Mouse (Mus musculus) MEL (cell line): Measurements from ENCODE around the gene Morc2a. TPM values are rescaled to one million over a fixed set of nuclear protein-coding genes. Genes with fewer than 3 reads are reported as not detected.
A peak's percentile ranks its signal among the peaks of the same experiment; 100 is the strongest.

Experiments used
- DNase-seq: peaks from one replicate; pipeline ENCODE4 v3.0.0; 2011; ENCODE audit warnings: low read depth, low spot score
- H3K27ac ChIP-seq: 2 replicates; pipeline ENCODE4 v1.5.1; 2012; ENCODE audit warnings: low read depth, mild to moderate bottlenecking, control low read depth, low read length, moderate library complexity; ENCODE audit not compliant: control insufficient read depth
- H3K27me3 ChIP-seq, 2 experiments: fragments of 150-350 bp in 1 of 2; sonication (generic) in 1 of 2; 2 replicates each; pipeline ENCODE4 v1.6.1; 2012; ENCODE audit warnings: low read length in 2 of 2, mild to moderate bottlenecking in 2 of 2, improper control_type of control experiment in 1 of 2, moderate library complexity in 1 of 2; ENCODE audit not compliant: insufficient read depth in 2 of 2, control insufficient read depth in 1 of 2
- H3K36me3 ChIP-seq, 2 experiments: 2 replicates each; pipeline ENCODE4 v1.6.1; 2012 to 2014; ENCODE audit warnings: low read length in 2 of 2, improper control_type of control experiment in 1 of 2, inconsistent platforms in 1 of 2, mild to moderate bottlenecking in 1 of 2; ENCODE audit not compliant: insufficient read depth in 2 of 2, control insufficient read depth in 1 of 2
- H3K4me1 ChIP-seq, 2 experiments: fragments of 150-350 bp in 1 of 2; sonication (generic) in 1 of 2; 2 replicates each; pipeline ENCODE4 v1.6.1; 2012; ENCODE audit warnings: low read length in 2 of 2, improper control_type of control experiment in 1 of 2, mild to moderate bottlenecking in 1 of 2; ENCODE audit not compliant: insufficient read depth in 2 of 2, control insufficient read depth in 1 of 2
- H3K4me3 ChIP-seq, 2 experiments: fragments of 150-350 bp in 1 of 2; sonication (generic) in 1 of 2; 2 replicates each; pipeline ENCODE4 v1.5.1; 2012; ENCODE audit warnings: low read depth in 2 of 2, low read length in 2 of 2, mild to moderate bottlenecking in 2 of 2, moderate library complexity in 2 of 2, control low read depth in 1 of 2, improper control_type of control experiment in 1 of 2; ENCODE audit not compliant: control insufficient read depth in 1 of 2, insufficient read depth in 1 of 2
- H3K79me2 ChIP-seq: 2 replicates; pipeline ENCODE4 v1.6.1; 2012; ENCODE audit warnings: mild to moderate bottlenecking, low read length, moderate library complexity; ENCODE audit not compliant: control insufficient read depth, poor library complexity, insufficient read depth
- H3K9ac ChIP-seq: 2 replicates; pipeline ENCODE4 v1.6.1; 2012; ENCODE audit warnings: low read depth, mild to moderate bottlenecking, control low read depth, low read length, moderate library complexity; ENCODE audit not compliant: control insufficient read depth, poor library complexity, severe bottlenecking
- H3K9me3 ChIP-seq: fragments of 150-350 bp; sonication (generic); replicated peaks from 2 replicates; pipeline ENCODE4 v1.6.1; 2012; ENCODE audit warnings: mild to moderate bottlenecking, low read length, improper control_type of control experiment, moderate library complexity; ENCODE audit not compliant: insufficient read depth
- CTCF ChIP-seq, 3 experiments: IDR thresholded peaks in 2 of 3; conservative IDR thresholded peaks in 1 of 3; 2 replicates each; pipeline ENCODE4 v1.5.1; 2011 to 2012; ENCODE audit warnings: low read length in 3 of 3, low read depth in 2 of 3, mild to moderate bottlenecking in 2 of 3, improper control_type of control experiment in 1 of 3, inconsistent platforms in 1 of 3, mixed read lengths in 1 of 3, moderate library complexity in 1 of 3; ENCODE audit not compliant: control insufficient read depth in 1 of 3, insufficient read depth in 1 of 3, poor library complexity in 1 of 3, severe bottlenecking in 1 of 3
- E2F4 ChIP-seq: IDR thresholded peaks from 2 replicates; pipeline ENCODE4 v1.6.1; 2011; ENCODE audit warnings: low read depth, low read length, improper control_type of control experiment, borderline replicate concordance
- ELF1 ChIP-seq: IDR thresholded peaks from 2 replicates; pipeline ENCODE4 v1.6.1; 2014; ENCODE audit warnings: low read depth, mild to moderate bottlenecking, inconsistent platforms, low read length, improper control_type of control experiment, moderate library complexity
- GATA1 ChIP-seq: IDR thresholded peaks from 2 replicates; pipeline ENCODE4 v1.6.1; 2011; ENCODE audit warnings: low read depth, low read length, improper control_type of control experiment
- HCFC1 ChIP-seq: IDR thresholded peaks from 2 replicates; pipeline ENCODE4 v1.6.1; 2012; ENCODE audit warnings: low read depth, mild to moderate bottlenecking, inconsistent platforms, low read length, improper control_type of control experiment, moderate library complexity
- KAT2A ChIP-seq: conservative IDR thresholded peaks from 2 replicates; pipeline ENCODE4 v1.6.1; 2012; ENCODE audit warnings: low read depth, low read length, improper control_type of control experiment, inconsistent platforms
- MAX ChIP-seq: IDR thresholded peaks from 2 replicates; pipeline ENCODE4 v1.6.1; 2011; ENCODE audit warnings: low read length, improper control_type of control experiment
- MAZ ChIP-seq: IDR thresholded peaks from 2 replicates; pipeline ENCODE4 v1.6.1; 2012; ENCODE audit warnings: low read depth, mild to moderate bottlenecking, inconsistent platforms, low read length, improper control_type of control experiment
- MEF2A ChIP-seq: IDR thresholded peaks from 2 replicates; pipeline ENCODE4 v1.6.1; 2014; ENCODE audit warnings: low read depth, mild to moderate bottlenecking, inconsistent platforms, low read length, improper control_type of control experiment; ENCODE audit not compliant: poor library complexity, insufficient replicate concordance, severe bottlenecking; ENCODE audit errors: extremely low read depth
- MYB ChIP-seq: IDR thresholded peaks from 2 replicates; pipeline ENCODE4 v1.6.1; 2011; ENCODE audit warnings: mild to moderate bottlenecking, low read depth, low read length, improper control_type of control experiment
- MYC ChIP-seq: IDR thresholded peaks from 2 replicates; pipeline ENCODE4 v1.6.1; 2011; ENCODE audit warnings: low read depth, mild to moderate bottlenecking, low read length, improper control_type of control experiment, moderate library complexity
- NELFE ChIP-seq: IDR thresholded peaks from 2 replicates; pipeline ENCODE4 v1.6.1; 2011; ENCODE audit warnings: low read depth, low read length, improper control_type of control experiment
- NRF1 ChIP-seq: IDR thresholded peaks from 2 replicates; pipeline ENCODE4 v1.6.1; 2014; ENCODE audit warnings: low read depth, mild to moderate bottlenecking, inconsistent platforms, low read length, improper control_type of control experiment, moderate library complexity; ENCODE audit not compliant: poor library complexity, insufficient read depth, severe bottlenecking
- POLR2A ChIP-seq, 2 experiments: IDR thresholded peaks; 2 replicates each; pipeline ENCODE4 v1.6.1; 2011 to 2012; ENCODE audit warnings: low read length in 2 of 2, mild to moderate bottlenecking in 2 of 2, control low read depth in 1 of 2, improper control_type of control experiment in 1 of 2, low read depth in 1 of 2, moderate library complexity in 1 of 2; ENCODE audit not compliant: control insufficient read depth in 1 of 2, insufficient read depth in 1 of 2, poor library complexity in 1 of 2
- POLR2AphosphoS5 ChIP-seq: IDR thresholded peaks from 2 replicates; pipeline ENCODE4 v1.6.1; 2012; ENCODE audit warnings: low read depth, borderline replicate concordance, mild to moderate bottlenecking, inconsistent platforms, low read length, moderate library complexity, mixed read lengths
- RCOR1 ChIP-seq: IDR thresholded peaks from 2 replicates; pipeline ENCODE4 v1.6.1; 2012; ENCODE audit warnings: low read depth, mild to moderate bottlenecking, inconsistent platforms, low read length, improper control_type of control experiment
- SIN3A ChIP-seq: IDR thresholded peaks from 2 replicates; pipeline ENCODE4 v1.6.1; 2012; ENCODE audit warnings: low read length, improper control_type of control experiment, inconsistent platforms
- SMC3 ChIP-seq: IDR thresholded peaks from 2 replicates; pipeline ENCODE4 v1.6.1; 2011; ENCODE audit warnings: low read depth, low read length, improper control_type of control experiment
- TBP ChIP-seq: IDR thresholded peaks from 2 replicates; pipeline ENCODE4 v1.8.0; 2011; ENCODE audit warnings: low read depth, low read length, improper control_type of control experiment
- UBTF ChIP-seq: IDR thresholded peaks from 2 replicates; pipeline ENCODE4 v1.6.1; 2012; ENCODE audit warnings: low read depth, mild to moderate bottlenecking, inconsistent platforms, low read length, improper control_type of control experiment, moderate library complexity, borderline replicate concordance; ENCODE audit not compliant: insufficient read depth
- USF1 ChIP-seq: IDR thresholded peaks from 2 replicates; pipeline ENCODE4 v1.6.1; 2014; ENCODE audit warnings: low read depth, mild to moderate bottlenecking, inconsistent platforms, low read length, improper control_type of control experiment, moderate library complexity
- USF2 ChIP-seq, 2 experiments: IDR thresholded peaks; 2 replicates each; pipeline ENCODE4 v1.6.1; 2011 to 2012; ENCODE audit warnings: improper control_type of control experiment in 2 of 2, low read length in 2 of 2, borderline replicate concordance in 1 of 2, inconsistent platforms in 1 of 2, low read depth in 1 of 2, mild to moderate bottlenecking in 1 of 2; ENCODE audit not compliant: insufficient read depth in 1 of 2
- ZC3H11A ChIP-seq: IDR thresholded peaks from 2 replicates; pipeline ENCODE4 v1.6.1; 2012; ENCODE audit warnings: low read depth, mild to moderate bottlenecking, inconsistent platforms, low read length, improper control_type of control experiment
- ZKSCAN1 ChIP-seq: IDR thresholded peaks from 2 replicates; pipeline ENCODE4 v1.6.1; 2012; ENCODE audit warnings: low read depth, mild to moderate bottlenecking, inconsistent platforms, low read length, improper control_type of control experiment, moderate library complexity
- polyA plus RNA-seq, 2 experiments: library from polyadenylated mRNA; stranded (reverse) in 1 of 2; unstranded in 1 of 2; fragments of >175 nt in 1 of 2; fragments of >200 nt in 1 of 2; gene quantifications; 2 replicates each; pipeline versions ENCODE4 v1.2.1 to v1.2.4; 2012; ENCODE audit warnings: low replicate concordance in 2 of 2, low read depth in 1 of 2; ENCODE audit not compliant: insufficient read length in 2 of 2, insufficient read depth in 1 of 2, missing spikeins in 1 of 2
- total RNA-seq: library from RNA; depleted of rRNA; stranded (reverse); fragments of 300-350 nt; gene quantifications from 2 replicates; pipeline ENCODE4 v1.2.3, GENCODE M21; 2012

The Morc2a gene
- total and polyA plus RNA-seq, 3 experiments: 14.7 to 25.6 (median 23.4) TPM

DNA sequence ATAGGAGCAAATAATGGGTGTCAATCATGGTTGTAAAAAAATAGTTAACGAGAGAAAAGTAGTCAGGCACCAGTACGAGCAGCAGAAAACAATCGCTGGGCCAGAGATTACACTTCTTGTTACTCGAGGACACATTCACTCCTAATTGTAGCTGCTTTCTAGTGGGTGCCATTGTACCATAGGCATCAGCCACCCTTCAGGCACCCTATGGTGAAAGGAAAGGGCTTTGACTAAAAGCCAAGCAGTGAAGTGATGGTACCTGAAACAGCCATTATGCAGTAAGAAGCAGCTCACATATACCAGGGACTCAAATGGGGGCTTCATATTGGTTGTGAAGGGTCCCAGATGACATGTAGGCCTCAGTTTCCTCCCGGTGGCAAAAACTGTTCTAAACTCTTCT, 1.3 kb upstream of the Morc2a start:
- H3K27me3 ChIP-seq: no peaks in the 10 kb centered on the region
- peaks cover 37% of the 10 kb centered on the region for H3K79me2 ChIP-seq
- peak overlapping the region; percentile 92 for H3K9ac ChIP-seq
- H3K36me3 ChIP-seq: peaks cover 33 to 44% of the 10 kb centered on the region in 2 experiments
- no peaks in the 10 kb centered on the region for H3K9me3 ChIP-seq
- DNase-seq: peak; percentile 46
- H3K4me3 ChIP-seq: peak overlapping the region; percentile 89 to 91
- peaks cover 0 to 16% of the 10 kb centered on the region in 2 experiments; a peak in 2 of 4 replicates for H3K4me1 ChIP-seq
- no peak overlapping the region for H3K27ac ChIP-seq
- TF ChIP-seq NELFE (no peak), ZKSCAN1 (no peak), MAX (0 out of 2 replicates have a peak, but pooled peaks have one; percentile 14), UBTF (no peak)

DNA sequence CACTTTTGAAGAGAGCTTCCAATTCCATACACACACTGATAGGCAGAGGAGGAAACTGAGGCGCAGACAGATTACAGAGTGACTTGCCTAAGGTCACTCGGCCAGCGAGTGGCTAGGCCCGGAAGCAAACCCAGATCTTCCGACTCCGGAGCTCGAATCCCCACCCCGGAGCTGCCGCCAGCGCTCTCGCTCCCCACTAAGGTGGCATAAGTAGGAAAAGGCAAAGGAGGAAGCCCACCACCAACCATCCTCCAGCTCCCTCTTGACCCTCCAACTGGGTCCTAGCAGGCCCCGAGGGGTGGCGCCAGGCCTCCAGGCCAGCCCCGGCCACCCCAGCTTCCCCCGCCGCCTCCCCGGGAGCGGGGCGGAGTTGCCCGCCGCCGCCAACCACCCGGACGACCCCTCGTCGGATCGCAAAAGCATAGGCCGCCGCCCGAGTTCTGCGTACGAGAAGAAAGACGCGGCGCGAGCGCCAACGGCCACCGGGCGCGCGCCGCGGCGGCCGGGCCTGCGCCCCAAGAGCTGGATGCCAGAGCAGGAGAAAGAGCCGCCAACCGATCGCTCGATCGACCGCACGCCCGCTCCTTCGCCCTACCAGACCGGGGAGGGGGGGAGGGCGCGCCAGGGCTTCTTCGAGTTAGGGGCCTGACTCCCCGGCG, 557 bp upstream of the Morc2a start:
- peak; percentile 72 for DNase-seq
- Histone ChIP-seq H3K27ac (peak overlapping the region; percentile 76), H3K36me3 (peaks cover 33 to 36% of the 10 kb centered on the region in 2 experiments), H3K27me3 (no peaks in the 10 kb centered on the region), H3K79me2 (peaks cover 37% of the 10 kb centered on the region), H3K9me3 (no peaks in the 10 kb centered on the region), H3K9ac (peak overlapping the region; percentile 92), H3K4me3 (peak overlapping the region; percentile 89 to 91), H3K4me1 (peaks cover 0 to 16% of the 10 kb centered on the region in 2 experiments; a peak in 2 of 4 replicates)
- no peak for TF ChIP-seq SMC3
- TF ChIP-seq MYC: no peak
- TF ChIP-seq ELF1: no peak
- TF ChIP-seq ZC3H11A: no peak
- no peak for TF ChIP-seq RCOR1
- TF ChIP-seq TBP: no peak
- TF ChIP-seq MAZ: no peak; the same call in 1 of the 2 replicates
- no peak for TF ChIP-seq HCFC1
- no peak for TF ChIP-seq USF1
- peak in 1 of 2 experiments; percentile 28; a peak in 1 of 4 replicates for TF ChIP-seq POLR2A (IDR thresholded peaks at IDR 0.05; ENCODE audit: control insufficient read depth in 1 of 2, insufficient read depth in 1 of 2, low read depth in 1 of 2, low read length in 2 of 2, poor library complexity in 1 of 2)
- no peak for TF ChIP-seq E2F4
- TF ChIP-seq MEF2A: no peak
- TF ChIP-seq KAT2A: no peak
- peak; percentile 25; the same call in 1 of the 2 replicates for TF ChIP-seq NRF1
- no peak for TF ChIP-seq CTCF (IDR thresholded peaks at IDR 0.05 in 2 of 3, conservative IDR thresholded peaks at IDR 0.05 in 1 of 3; ENCODE audit: control insufficient read depth in 1 of 3, insufficient read depth in 1 of 3, low read depth in 2 of 3, low read length in 3 of 3, poor library complexity in 1 of 3, severe bottlenecking in 1 of 3)
- no peak for TF ChIP-seq GATA1
- no peak for TF ChIP-seq USF2 (IDR thresholded peaks at IDR 0.05; ENCODE audit: borderline replicate concordance in 1 of 2, insufficient read depth in 1 of 2, low read depth in 1 of 2, low read length in 2 of 2)
- TF ChIP-seq POLR2AphosphoS5: no peak
- no peak; the same call in 1 of the 2 replicates for TF ChIP-seq SIN3A
- TF ChIP-seq MYB: peak; percentile 43; the same call in 1 of the 2 replicates
